Mouse (Mus musculus): Measurements from ENCODE around the gene Ahsa2.
"Not testable (repeated sequence)": the region's sequence is repeated elsewhere in the genome, so short reads cannot be mapped to it uniquely, and the experiment has no call there.

Gene Ahsa2

GRCm38 (mm10) chr11:23497718-23498509 is at the start of gene Ahsa2:
Ahsa2 (minus strand) TSS chr11:23498030.
- DNase-seq (ENCODE audit: low read depth, low spot score): peak; percentile 96

- no peak for DNase-seq (ENCODE audit: low read depth, low spot score)
Observed at GRCm38 (mm10) chr11:23537446-23537845, 39.6 kb upstream of the Ahsa2 start.

- no peak for DNase-seq (ENCODE audit: low read depth, low spot score)
Observed at GRCm38 (mm10) chr11:23520473-23521205, 22.8 kb upstream of the Ahsa2 start, which contains the start of gene 1700093K21Rik. 1700093K21Rik (minus strand) TSS chr11:23521155.

- no peak for DNase-seq (ENCODE audit: low read depth, low spot score)
Observed at GRCm38 (mm10) chr11:23518981-23519380, 21.2 kb upstream of the Ahsa2 start.

- no peak for DNase-seq (ENCODE audit: low read depth, low spot score)
Observed at GRCm38 (mm10) chr11:23515315-23515714, 17.5 kb upstream of the Ahsa2 start.

GRCm38 (mm10) chr11:23514785-23515184 is 17.0 kb upstream of the Ahsa2 start:
- DNase-seq (ENCODE audit: low read depth, low spot score): not testable (repeated sequence)

GRCm38 (mm10) chr11:23504801-23505200 is 7.0 kb upstream of the Ahsa2 start:
- DNase-seq (ENCODE audit: low read depth, low spot score): not testable (repeated sequence)

- DNase-seq (ENCODE audit: low read depth, low spot score): no peak
Observed at GRCm38 (mm10) chr11:23498609-23499008, 779 bp upstream of the Ahsa2 start.

- peak; percentile 83 for DNase-seq (ENCODE audit: low read depth, low spot score)
Observed at GRCm38 (mm10) chr11:23497335-23497717, 504 bp downstream of the Ahsa2 start.

- DNase-seq (ENCODE audit: low read depth, low spot score): no peak
Observed at GRCm38 (mm10) chr11:23496661-23497060, 1.2 kb downstream of the Ahsa2 start.

- no peak for DNase-seq (ENCODE audit: low read depth, low spot score)
Observed at GRCm38 (mm10) chr11:23495231-23495630, 2.6 kb downstream of the Ahsa2 start.

- no peak for DNase-seq (ENCODE audit: low read depth, low spot score)
Observed at GRCm38 (mm10) chr11:23492048-23492790, 5.6 kb downstream of the Ahsa2 start.

- DNase-seq (ENCODE audit: low read depth, low spot score): no peak
Observed at GRCm38 (mm10) chr11:23489955-23490354, 7.9 kb downstream of the Ahsa2 start.

GRCm38 (mm10) chr11:23465862-23466261 is 32.0 kb downstream of the Ahsa2 start:
- DNase-seq (ENCODE audit: low read depth, low spot score): not testable (repeated sequence)

Data from A20 (cell line).